Mouse (Mus musculus): ENCODE data around the gene Bpifb2. TPM values are rescaled to one million over a fixed set of nuclear protein-coding genes. Genes with fewer than 3 reads are reported as not detected.

Gene Bpifb2
- polyA plus RNA-seq, 1 experiment from 2014 or later = not detected

DNA sequence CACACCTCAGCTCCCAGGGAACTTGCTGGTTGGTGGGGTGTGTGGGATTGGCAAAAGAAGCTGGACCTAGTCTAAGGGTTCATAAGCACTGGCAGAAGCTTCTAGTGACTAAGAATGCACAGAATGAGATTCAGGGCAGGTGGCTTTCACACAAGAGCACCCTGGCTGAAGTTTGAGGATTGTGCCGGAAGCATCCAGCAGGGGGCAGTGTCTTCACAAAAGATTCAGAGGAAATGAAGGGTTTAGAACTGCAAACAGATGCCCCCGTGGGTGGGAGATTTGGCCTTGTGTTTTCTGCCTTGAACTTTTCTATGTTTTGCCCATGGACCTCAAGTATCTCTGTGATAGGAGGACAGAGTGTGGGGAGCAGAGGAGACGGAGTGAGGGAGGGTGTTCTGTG is 68.7 kb downstream of the Bpifb2 start:
- no peaks in the 10 kb centered on the region for H3K4me1 ChIP-seq (ENCODE audit: control insufficient read depth, insufficient read depth, low read length)
- H3K4me3 ChIP-seq (ENCODE audit: low read depth, low read length) = no peak overlapping the region
- no peaks in the 10 kb centered on the region for H3K36me3 ChIP-seq (ENCODE audit: control insufficient read depth, insufficient read depth, low read length)
- ATAC-seq (replicated peaks; ENCODE audit: insufficient number of reproducible peaks, low FRiP score, low TSS enrichment) = no peak
- H3K4me2 ChIP-seq = no peak overlapping the region
- 42% methylated on average over 3 of the region's 3 CpGs for WGBS (ENCODE audit: insufficient replicate concordance)
- no peak overlapping the region for H3K9ac ChIP-seq (ENCODE audit: low read depth, low read length)
- H3K27me3 ChIP-seq (ENCODE audit: control insufficient read depth, insufficient read depth, low read length) = no peaks in the 10 kb centered on the region
- H3K27ac ChIP-seq (ENCODE audit: low read depth, low read length) = no peak overlapping the region
- H3K9me3 ChIP-seq (replicated peaks; ENCODE audit: control insufficient read depth, low read length) = no peaks in the 10 kb centered on the region

GRCm38 (mm10) chr2:153944567-153944966 is 69.7 kb downstream of the Bpifb2 start:
- 83% methylated on average over 8 of the region's 8 CpGs for WGBS (ENCODE audit: insufficient replicate concordance)
- no peaks in the 10 kb centered on the region for H3K36me3 ChIP-seq (ENCODE audit: control insufficient read depth, insufficient read depth, low read length)
- H3K9ac ChIP-seq (ENCODE audit: low read depth, low read length) = no peak overlapping the region
- no peak for ATAC-seq (replicated peaks; ENCODE audit: insufficient number of reproducible peaks, low FRiP score, low TSS enrichment)
- H3K27me3 ChIP-seq (ENCODE audit: control insufficient read depth, insufficient read depth, low read length) = no peaks in the 10 kb centered on the region
- H3K4me2 ChIP-seq = no peak overlapping the region
- H3K4me3 ChIP-seq (ENCODE audit: low read depth, low read length) = no peak overlapping the region
- H3K9me3 ChIP-seq (replicated peaks; ENCODE audit: control insufficient read depth, low read length) = no peaks in the 10 kb centered on the region
- no peaks in the 10 kb centered on the region for H3K4me1 ChIP-seq (ENCODE audit: control insufficient read depth, insufficient read depth, low read length)
- H3K27ac ChIP-seq (ENCODE audit: low read depth, low read length) = no peak overlapping the region

Other genes with a start within 250 kb of the Bpifb2 start
- 53.6 and 61.3 TPM in 2 replicates for gene Commd7, start 242.3 kb upstream of the Bpifb2 start, polyA plus RNA-seq (2014; fragmentation: Nextera tagmentation; extraction: Ambion mirVana)
- 7.3 and 8.4 TPM in 2 replicates for gene Dnmt3b, start 225.6 kb upstream of the Bpifb2 start, polyA plus RNA-seq (2014; fragmentation: Nextera tagmentation; extraction: Ambion mirVana)
- gene Dnmt3c, start 178.4 kb upstream of the Bpifb2 start, polyA plus RNA-seq (2014; fragmentation: Nextera tagmentation; extraction: Ambion mirVana) = not detected in 2 replicates
- 271 and 300 TPM in 2 replicates for gene Mapre1, start 133.8 kb upstream of the Bpifb2 start, polyA plus RNA-seq (2014; fragmentation: Nextera tagmentation; extraction: Ambion mirVana)
- 0.06 TPM in 1 of 2 replicates, not detected in the other for gene Efcab8, start 95.1 kb upstream of the Bpifb2 start, polyA plus RNA-seq (2014; fragmentation: Nextera tagmentation; extraction: Ambion mirVana)
- not detected in 2 replicates for gene Sun5, start 4.0 kb upstream of the Bpifb2 start, polyA plus RNA-seq (2014; fragmentation: Nextera tagmentation; extraction: Ambion mirVana)
- gene Bpifb6, start 25.3 kb downstream of the Bpifb2 start, polyA plus RNA-seq (2014; fragmentation: Nextera tagmentation; extraction: Ambion mirVana) = not detected in 2 replicates
- gene Bpifb3, start 43.2 kb downstream of the Bpifb2 start, polyA plus RNA-seq (2014; fragmentation: Nextera tagmentation; extraction: Ambion mirVana) = not detected in 2 replicates
- not detected in 2 replicates for gene Bpifb4, start 63.2 kb downstream of the Bpifb2 start, polyA plus RNA-seq (2014; fragmentation: Nextera tagmentation; extraction: Ambion mirVana)
- not detected in 2 replicates for gene Bpifa6, start 99.9 kb downstream of the Bpifb2 start, polyA plus RNA-seq (2014; fragmentation: Nextera tagmentation; extraction: Ambion mirVana)
- gene Bpifa2, start 133.2 kb downstream of the Bpifb2 start, polyA plus RNA-seq (2014; fragmentation: Nextera tagmentation; extraction: Ambion mirVana) = not detected in 2 replicates